Comparison of ENCODE assay signal across 28 mouse cellular contexts in the genomic region with DNA sequence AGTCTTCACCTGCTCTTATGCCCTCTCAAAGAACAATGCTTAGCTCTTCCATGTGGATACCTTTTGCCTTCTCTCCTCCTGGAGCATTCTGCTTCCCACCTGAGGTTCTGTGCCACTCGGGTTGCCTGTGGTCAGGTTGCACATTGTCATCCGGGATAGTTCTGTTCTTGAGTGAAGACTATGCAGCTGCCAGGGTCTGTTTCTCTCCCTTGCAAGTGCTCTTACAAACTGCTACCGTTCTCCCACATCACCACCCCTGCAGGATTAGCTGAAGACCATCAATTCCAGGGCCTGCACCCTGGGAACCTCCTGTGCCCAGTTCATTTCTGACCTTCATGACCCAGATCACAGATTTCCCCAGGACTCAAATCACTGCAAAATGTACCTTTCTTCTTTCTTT.
"Had no signal": no experiment of that assay in that cellular context is flagged by ENCODE, and none has a peak within 500 bp of the region (broad histone marks: within the 10 kb centered on the region; RNA-seq: fewer than 3 reads in every experiment).

No protein-coding gene starts in this region.

- DNase-seq: heart, postnatal 14 days; heart, postnatal 36 days; heart, postnatal 4 days; kidney, adult 11 months; kidney, adult 18-20 months; kidney, adult 2 months; kidney, adult 8-10 months; kidney, adult 9 months; kidney, postnatal 10 days; kidney, postnatal 14 days; kidney, postnatal 25 days; kidney, postnatal 36 days; kidney, postnatal 4 days; layer of hippocampus, postnatal 36 days had no signal

- H3K36me3 ChIP-seq: heart, embryonic 12.5 days; heart, embryonic 13.5 days; heart, embryonic 15.5 days; hindbrain, embryonic 10.5 days; hindbrain, embryonic 12.5 days; hindbrain, embryonic 13.5 days; hindbrain, embryonic 15.5 days; intestine, embryonic 15.5 days; kidney, embryonic 15.5 days had no signal

- H3K27ac ChIP-seq: heart, embryonic 13.5 days; heart, embryonic 15.5 days; hindbrain, embryonic 10.5 days; hindbrain, embryonic 12.5 days; hindbrain, embryonic 13.5 days; hindbrain, embryonic 14.5 days; hindbrain, embryonic 15.5 days; hindbrain, postnatal 0 days; intestine, embryonic 15.5 days; kidney, embryonic 15.5 days; kidney, postnatal 0 days; layer of hippocampus, adult 2 months; left cerebral cortex, adult 2 months had no signal

- H3K9me3 ChIP-seq: heart, embryonic 12.5 days; heart, embryonic 13.5 days; heart, embryonic 15.5 days; hindbrain, embryonic 10.5 days; hindbrain, embryonic 12.5 days; hindbrain, embryonic 13.5 days; hindbrain, embryonic 15.5 days; intestine, embryonic 15.5 days; kidney, embryonic 15.5 days had no signal

- H3K4me3 ChIP-seq: heart, embryonic 12.5 days; heart, embryonic 13.5 days; heart, embryonic 15.5 days; hindbrain, embryonic 10.5 days; hindbrain, embryonic 12.5 days; hindbrain, embryonic 13.5 days; hindbrain, embryonic 15.5 days; intestine, embryonic 15.5 days; kidney, embryonic 15.5 days; layer of hippocampus, adult 2 months; left cerebral cortex, adult 2 months had no signal

- H3K27me3 ChIP-seq: heart, embryonic 12.5 days; heart, embryonic 13.5 days; heart, embryonic 15.5 days; hindbrain, embryonic 12.5 days; hindbrain, embryonic 13.5 days; hindbrain, embryonic 15.5 days; intestine, embryonic 15.5 days; kidney, embryonic 15.5 days had no signal

- H3K4me1 ChIP-seq: heart, embryonic 12.5 days; heart, embryonic 13.5 days; heart, embryonic 15.5 days; hindbrain, embryonic 10.5 days; hindbrain, embryonic 12.5 days; hindbrain, embryonic 13.5 days; hindbrain, embryonic 15.5 days; intestine, embryonic 15.5 days; kidney, embryonic 15.5 days had no signal
